Mouse (Mus musculus) neutrophil, adult 83 days (primary cell): ENCODE results near the gene Commd4. TPM values are rescaled to one million over a fixed set of nuclear protein-coding genes. Genes with fewer than 3 reads are reported as not detected.

Experiments used
- total RNA-seq, 2 experiments: library from RNA; stranded (reverse); gene quantifications; one replicate each; pipeline ENCODE4 v1.2.4; 2023

Commd4 gene
- total RNA-seq: 10 to 100 TPM; 49.3 to 66.0 TPM

GRCm38 (mm10) chr9:57158013-57158470 is at the start of gene Commd4:
TSS of gene Commd4 (minus strand) at chr9:57158331.

GRCm38 (mm10) chr9:57148144-57148878 is 9.8 kb downstream of the Commd4 start, which contains the start of gene Neil1:
TSS of gene Neil1 (minus strand) at chr9:57148305.

GRCm38 (mm10) chr9:57130577-57131433 is 27.3 kb downstream of the Commd4 start, which contains the start of gene Man2c1:
TSS of gene Man2c1 (plus strand) at chr9:57130690.

Other genes starting within 250 kb of the Commd4 start
- 1 to 10 TPM; 2.1 to 3.0 TPM for gene Snx33, start 230.0 kb downstream of the Commd4 start, total RNA-seq
- gene Imp3, start 220.9 kb downstream of the Commd4 start, total RNA-seq: 10 to 100 TPM; 32.2 to 35.7 TPM
- gene Snupn, start 207.5 kb downstream of the Commd4 start, total RNA-seq: 1 to 10 TPM; 2.2 TPM
- gene Ptpn9, start 163.4 kb downstream of the Commd4 start, total RNA-seq: 10 to 100 TPM; 17.1 to 17.8 TPM
- 10 to 100 TPM; 77.0 to 90.0 TPM for gene Sin3a, start 86.3 kb downstream of the Commd4 start, total RNA-seq
- 10 to 100 TPM; 66.3 to 67.8 TPM for gene Man2c1, start 27.6 kb downstream of the Commd4 start, total RNA-seq
- 1 to 10 TPM; 3.2 to 3.6 TPM for gene Neil1, start 10.0 kb downstream of the Commd4 start, total RNA-seq
- gene Trcg1, start 78.2 kb upstream of the Commd4 start, total RNA-seq: not detected
- gene 1700017B05Rik, start 104.3 kb upstream of the Commd4 start, total RNA-seq: 10 to 100 TPM; 40.8 to 43.5 TPM